Mouse (Mus musculus) MEL (cell line): ENCODE results near the gene Colca2. TPM values are rescaled to one million over a fixed set of nuclear protein-coding genes. Genes with fewer than 3 reads are reported as not detected.

ENCODE experiments used
- DNase-seq: peaks from one replicate; pipeline ENCODE4 v3.0.0; 2011; ENCODE audit warnings: low read depth, low spot score
- H3K27ac ChIP-seq: 2 replicates; pipeline ENCODE4 v1.5.1; 2012; ENCODE audit warnings: low read depth, mild to moderate bottlenecking, control low read depth, low read length, moderate library complexity; ENCODE audit not compliant: control insufficient read depth
- H3K27me3 ChIP-seq, 2 experiments: fragments of 150-350 bp in 1 of 2; sonication (generic) in 1 of 2; 2 replicates each; pipeline ENCODE4 v1.6.1; 2012; ENCODE audit warnings: low read length in 2 of 2, mild to moderate bottlenecking in 2 of 2, improper control_type of control experiment in 1 of 2, moderate library complexity in 1 of 2; ENCODE audit not compliant: insufficient read depth in 2 of 2, control insufficient read depth in 1 of 2
- H3K36me3 ChIP-seq, 2 experiments: 2 replicates each; pipeline ENCODE4 v1.6.1; 2012 to 2014; ENCODE audit warnings: low read length in 2 of 2, improper control_type of control experiment in 1 of 2, inconsistent platforms in 1 of 2, mild to moderate bottlenecking in 1 of 2; ENCODE audit not compliant: insufficient read depth in 2 of 2, control insufficient read depth in 1 of 2
- H3K4me1 ChIP-seq, 2 experiments: fragments of 150-350 bp in 1 of 2; sonication (generic) in 1 of 2; 2 replicates each; pipeline ENCODE4 v1.6.1; 2012; ENCODE audit warnings: low read length in 2 of 2, improper control_type of control experiment in 1 of 2, mild to moderate bottlenecking in 1 of 2; ENCODE audit not compliant: insufficient read depth in 2 of 2, control insufficient read depth in 1 of 2
- H3K4me3 ChIP-seq, 2 experiments: fragments of 150-350 bp in 1 of 2; sonication (generic) in 1 of 2; 2 replicates each; pipeline ENCODE4 v1.5.1; 2012; ENCODE audit warnings: low read depth in 2 of 2, low read length in 2 of 2, mild to moderate bottlenecking in 2 of 2, moderate library complexity in 2 of 2, control low read depth in 1 of 2, improper control_type of control experiment in 1 of 2; ENCODE audit not compliant: control insufficient read depth in 1 of 2, insufficient read depth in 1 of 2
- H3K79me2 ChIP-seq: 2 replicates; pipeline ENCODE4 v1.6.1; 2012; ENCODE audit warnings: mild to moderate bottlenecking, low read length, moderate library complexity; ENCODE audit not compliant: control insufficient read depth, poor library complexity, insufficient read depth
- H3K9ac ChIP-seq: 2 replicates; pipeline ENCODE4 v1.6.1; 2012; ENCODE audit warnings: low read depth, mild to moderate bottlenecking, control low read depth, low read length, moderate library complexity; ENCODE audit not compliant: control insufficient read depth, poor library complexity, severe bottlenecking
- H3K9me3 ChIP-seq: fragments of 150-350 bp; sonication (generic); replicated peaks from 2 replicates; pipeline ENCODE4 v1.6.1; 2012; ENCODE audit warnings: mild to moderate bottlenecking, low read length, improper control_type of control experiment, moderate library complexity; ENCODE audit not compliant: insufficient read depth
- CHD2 ChIP-seq: IDR thresholded peaks from 2 replicates; pipeline ENCODE4 v1.6.1; 2011; ENCODE audit warnings: low read length, improper control_type of control experiment
- CTCF ChIP-seq, 3 experiments: IDR thresholded peaks in 2 of 3; conservative IDR thresholded peaks in 1 of 3; 2 replicates each; pipeline ENCODE4 v1.5.1; 2011 to 2012; ENCODE audit warnings: low read length in 3 of 3, low read depth in 2 of 3, mild to moderate bottlenecking in 2 of 3, improper control_type of control experiment in 1 of 3, inconsistent platforms in 1 of 3, mixed read lengths in 1 of 3, moderate library complexity in 1 of 3; ENCODE audit not compliant: control insufficient read depth in 1 of 3, insufficient read depth in 1 of 3, poor library complexity in 1 of 3, severe bottlenecking in 1 of 3
- E2F4 ChIP-seq: IDR thresholded peaks from 2 replicates; pipeline ENCODE4 v1.6.1; 2011; ENCODE audit warnings: low read depth, low read length, improper control_type of control experiment, borderline replicate concordance
- HCFC1 ChIP-seq: IDR thresholded peaks from 2 replicates; pipeline ENCODE4 v1.6.1; 2012; ENCODE audit warnings: low read depth, mild to moderate bottlenecking, inconsistent platforms, low read length, improper control_type of control experiment, moderate library complexity
- MAFK ChIP-seq: IDR thresholded peaks from 2 replicates; pipeline ENCODE4 v1.6.1; 2011; ENCODE audit warnings: low read depth, mild to moderate bottlenecking, low read length, improper control_type of control experiment, borderline replicate concordance
- MAX ChIP-seq: IDR thresholded peaks from 2 replicates; pipeline ENCODE4 v1.6.1; 2011; ENCODE audit warnings: low read length, improper control_type of control experiment
- MAZ ChIP-seq: IDR thresholded peaks from 2 replicates; pipeline ENCODE4 v1.6.1; 2012; ENCODE audit warnings: low read depth, mild to moderate bottlenecking, inconsistent platforms, low read length, improper control_type of control experiment
- MXI1 ChIP-seq: IDR thresholded peaks from 2 replicates; pipeline ENCODE4 v1.6.1; 2011; ENCODE audit warnings: mild to moderate bottlenecking, low read depth, low read length, improper control_type of control experiment
- NELFE ChIP-seq: IDR thresholded peaks from 2 replicates; pipeline ENCODE4 v1.6.1; 2011; ENCODE audit warnings: low read depth, low read length, improper control_type of control experiment
- NRF1 ChIP-seq: IDR thresholded peaks from 2 replicates; pipeline ENCODE4 v1.6.1; 2014; ENCODE audit warnings: low read depth, mild to moderate bottlenecking, inconsistent platforms, low read length, improper control_type of control experiment, moderate library complexity; ENCODE audit not compliant: poor library complexity, insufficient read depth, severe bottlenecking
- POLR2AphosphoS2 ChIP-seq: IDR thresholded peaks from 2 replicates; pipeline ENCODE4 v1.6.1; 2011; ENCODE audit warnings: low read length, improper control_type of control experiment
- RAD21 ChIP-seq: IDR thresholded peaks from 2 replicates; pipeline ENCODE4 v1.6.1; 2011; ENCODE audit warnings: mild to moderate bottlenecking, low read depth, low read length, improper control_type of control experiment
- RCOR1 ChIP-seq: IDR thresholded peaks from 2 replicates; pipeline ENCODE4 v1.6.1; 2012; ENCODE audit warnings: low read depth, mild to moderate bottlenecking, inconsistent platforms, low read length, improper control_type of control experiment
- TBP ChIP-seq: IDR thresholded peaks from 2 replicates; pipeline ENCODE4 v1.8.0; 2011; ENCODE audit warnings: low read depth, low read length, improper control_type of control experiment
- TCF12 ChIP-seq: IDR thresholded peaks from 2 replicates; pipeline ENCODE4 v1.6.1; 2014; ENCODE audit warnings: low read depth, mild to moderate bottlenecking, inconsistent platforms, low read length, improper control_type of control experiment, moderate library complexity
- USF1 ChIP-seq: IDR thresholded peaks from 2 replicates; pipeline ENCODE4 v1.6.1; 2014; ENCODE audit warnings: low read depth, mild to moderate bottlenecking, inconsistent platforms, low read length, improper control_type of control experiment, moderate library complexity
- USF2 ChIP-seq, 2 experiments: IDR thresholded peaks; 2 replicates each; pipeline ENCODE4 v1.6.1; 2011 to 2012; ENCODE audit warnings: improper control_type of control experiment in 2 of 2, low read length in 2 of 2, borderline replicate concordance in 1 of 2, inconsistent platforms in 1 of 2, low read depth in 1 of 2, mild to moderate bottlenecking in 1 of 2; ENCODE audit not compliant: insufficient read depth in 1 of 2
- ZKSCAN1 ChIP-seq: IDR thresholded peaks from 2 replicates; pipeline ENCODE4 v1.6.1; 2012; ENCODE audit warnings: low read depth, mild to moderate bottlenecking, inconsistent platforms, low read length, improper control_type of control experiment, moderate library complexity
- ZNF384 ChIP-seq: IDR thresholded peaks from 2 replicates; pipeline ENCODE4 v1.6.1; 2012; ENCODE audit warnings: low read depth, mild to moderate bottlenecking, inconsistent platforms, low read length, improper control_type of control experiment
- polyA plus RNA-seq, 2 experiments: library from polyadenylated mRNA; stranded (reverse) in 1 of 2; unstranded in 1 of 2; fragments of >175 nt in 1 of 2; fragments of >200 nt in 1 of 2; gene quantifications; 2 replicates each; pipeline versions ENCODE4 v1.2.1 to v1.2.4; 2012; ENCODE audit warnings: low replicate concordance in 2 of 2, low read depth in 1 of 2; ENCODE audit not compliant: insufficient read length in 2 of 2, insufficient read depth in 1 of 2, missing spikeins in 1 of 2
- total RNA-seq: library from RNA; depleted of rRNA; stranded (reverse); fragments of 300-350 nt; gene quantifications from 2 replicates; pipeline ENCODE4 v1.2.3, GENCODE M21; 2012

Gene Colca2
- total and polyA plus RNA-seq, 3 experiments = not detected

DNA sequence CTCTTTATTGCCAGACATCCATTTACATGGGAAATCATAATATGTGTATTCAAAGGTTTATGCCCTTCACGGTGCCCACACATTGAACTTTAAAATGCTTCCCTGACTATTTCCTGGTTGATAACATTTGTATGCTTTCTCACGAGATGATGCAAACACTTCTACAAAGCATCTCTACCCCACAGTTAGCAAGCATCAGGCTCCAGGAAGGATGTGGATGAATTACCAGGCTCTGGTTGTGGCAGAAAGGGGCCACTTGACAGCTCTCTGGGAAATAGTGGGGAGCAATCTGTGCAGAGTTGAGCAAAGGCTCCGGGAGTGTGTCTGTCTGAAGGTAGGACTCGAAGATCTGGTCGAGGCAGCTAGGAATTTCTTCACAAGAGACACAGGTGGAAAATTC is 6.3 kb downstream of the Colca2 start:
- H3K4me1 ChIP-seq = 0 out of 4 replicates have a peak, but pooled peaks cover 0 to 4% of the 10 kb centered on the region in 2 experiments

GRCm38 (mm10) chr9:51271073-51271472 is 7.3 kb downstream of the Colca2 start:
- no peaks in the 10 kb centered on the region for H3K9me3 ChIP-seq
- H3K4me3 ChIP-seq = no peak overlapping the region
- TF ChIP-seq CHD2 = no peak
- TF ChIP-seq MAFK = no peak
- TF ChIP-seq TBP = no peak
- no peak for TF ChIP-seq RAD21
- TF ChIP-seq USF1 = no peak
- TF ChIP-seq, all 39 proteins: peak for 0
- Histone ChIP-seq H3K79me2 (no peaks in the 10 kb centered on the region), H3K27ac (no peak overlapping the region), H3K4me1 (0 out of 4 replicates have a peak, but pooled peaks cover 0 to 4% of the 10 kb centered on the region in 2 experiments), H3K9ac (no peak overlapping the region), H3K27me3 (peaks cover 11 to 14% of the 10 kb centered on the region in 2 experiments), H3K36me3 (no peaks in the 10 kb centered on the region; a peak in 1 of 4 replicates)
- no peak for DNase-seq

More for the DNA sequence above, 6.3 kb downstream of the Colca2 start:
- Histone ChIP-seq H3K27me3 (peaks cover 13 to 15% of the 10 kb centered on the region in 2 experiments), H3K4me3 (no peak overlapping the region), H3K79me2 (no peaks in the 10 kb centered on the region), H3K9ac (no peak overlapping the region), H3K9me3 (no peaks in the 10 kb centered on the region), H3K36me3 (no peaks in the 10 kb centered on the region; a peak in 1 of 4 replicates), H3K27ac (no peak overlapping the region)
- DNase-seq = no peak
- TF ChIP-seq USF2 (IDR thresholded peaks at IDR 0.05; ENCODE audit: borderline replicate concordance in 1 of 2, insufficient read depth in 1 of 2, low read depth in 1 of 2, low read length in 2 of 2) (no peak), TCF12 (no peak), NRF1 (no peak)

GRCm38 (mm10) chr9:51268852-51269251 is 9.5 kb downstream of the Colca2 start:
- no peaks in the 10 kb centered on the region for H3K36me3 ChIP-seq
- no peak overlapping the region for H3K9ac ChIP-seq
- DNase-seq = no peak
- TF ChIP-seq TCF12 = no peak
- no peak for TF ChIP-seq HCFC1
- TF ChIP-seq MXI1 = no peak
- TF ChIP-seq E2F4 = no peak
- no peak for TF ChIP-seq USF2 (IDR thresholded peaks at IDR 0.05; ENCODE audit: borderline replicate concordance in 1 of 2, insufficient read depth in 1 of 2, low read depth in 1 of 2, low read length in 2 of 2)
- no peak for TF ChIP-seq MAX
- TF ChIP-seq ZNF384 = no peak
- no peak for TF ChIP-seq NRF1
- TF ChIP-seq POLR2AphosphoS2 = no peak
- no peak for TF ChIP-seq ZKSCAN1
- TF ChIP-seq RCOR1 = no peak
- no peak for TF ChIP-seq NELFE
- no peak for TF ChIP-seq RAD21
- no peak for TF ChIP-seq MAFK
- TF ChIP-seq MAZ = no peak
- no peak for TF ChIP-seq CTCF (IDR thresholded peaks at IDR 0.05 in 2 of 3, conservative IDR thresholded peaks at IDR 0.05 in 1 of 3; ENCODE audit: control insufficient read depth in 1 of 3, insufficient read depth in 1 of 3, low read depth in 2 of 3, low read length in 3 of 3, poor library complexity in 1 of 3, severe bottlenecking in 1 of 3)
- TF ChIP-seq TBP = no peak
- TF ChIP-seq, all 39 proteins: peak for 0
- no peaks in the 10 kb centered on the region for H3K9me3 ChIP-seq
- no peak overlapping the region for H3K4me3 ChIP-seq
- H3K79me2 ChIP-seq = no peaks in the 10 kb centered on the region
- H3K4me1 ChIP-seq = no peaks in the 10 kb centered on the region
- no peak overlapping the region for H3K27ac ChIP-seq
- peaks cover 13 to 15% of the 10 kb centered on the region in 2 experiments for H3K27me3 ChIP-seq
